Comparison of ENCODE assay signal across 15 mouse cellular contexts in the genomic region with DNA sequence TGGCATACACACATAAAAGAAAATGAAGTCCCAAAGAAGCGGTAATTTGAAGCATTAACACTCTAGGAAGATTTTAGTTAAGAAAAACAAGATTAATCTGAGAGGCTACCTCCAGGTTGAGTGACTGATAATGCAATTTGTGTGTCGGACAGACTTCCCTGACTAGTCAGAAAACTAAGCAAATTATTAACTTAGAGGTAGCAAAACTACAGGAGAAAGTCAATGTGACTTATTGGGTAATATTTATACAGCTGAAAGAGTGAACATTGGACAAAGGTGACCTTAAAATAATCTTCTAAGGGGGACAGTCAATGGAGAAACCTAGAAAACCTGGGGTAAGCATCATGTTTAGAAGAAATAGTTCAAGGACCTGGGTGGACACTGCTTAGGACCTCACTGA. TPM values are rescaled to one million over a fixed set of nuclear protein-coding genes. Genes with fewer than 3 reads are reported as not detected.
"Had no signal": no experiment of that assay in that cellular context is flagged by ENCODE, and none has a peak within 500 bp of the region (broad histone marks: within the 10 kb centered on the region; RNA-seq: fewer than 3 reads in every experiment).

No protein-coding gene starts in this region.

- H3K4me2 ChIP-seq: limb, embryonic 15.5 days; lung, embryonic 15.5 days; midbrain, embryonic 11.5 days; midbrain, embryonic 15.5 days; neural tube, embryonic 12.5 days had no signal

- H3K27ac ChIP-seq: limb, embryonic 15.5 days; lung, embryonic 15.5 days; macrophage; midbrain, embryonic 15.5 days; neural tube, embryonic 12.5 days had no signal

- H3K9ac ChIP-seq: limb, embryonic 15.5 days; lung, embryonic 15.5 days; midbrain, embryonic 15.5 days; neural tube, embryonic 12.5 days had no signal

- H3K27me3 ChIP-seq: limb, embryonic 15.5 days; lung, embryonic 15.5 days; midbrain, embryonic 15.5 days; neural tube, embryonic 12.5 days had no signal

- H3K36me3 ChIP-seq: limb, embryonic 15.5 days; lung, embryonic 15.5 days; midbrain, embryonic 15.5 days; neural tube, embryonic 12.5 days had no signal

- H3K4me3 ChIP-seq: limb, embryonic 15.5 days; lung, embryonic 15.5 days; megakaryocyte, embryonic 14.5 days; midbrain, embryonic 15.5 days; neural tube, embryonic 12.5 days had no signal

- H3K4me1 ChIP-seq: lung, embryonic 15.5 days; midbrain, embryonic 15.5 days had no signal

- DNase-seq: layer of hippocampus, adult 9-11 months; layer of hippocampus, postnatal 36 days; lung, postnatal 14 days; thymus, postnatal 4 days had no signal

- H3K9me3 ChIP-seq: limb, embryonic 15.5 days; lung, embryonic 15.5 days; midbrain, embryonic 15.5 days; neural tube, embryonic 12.5 days had no signal

- ATAC-seq: hindbrain, embryonic 16.5 days; inflammation-experienced regulatory T-cells, adult 6 months; midbrain, embryonic 15.5 days had no signal

RNA-seq across cellular contexts. Expression of a gene that starts 60.0 kb away (rescaled TPM):
- total RNA-seq: monocyte, adult 5-6 weeks; neutrophil, adult 5-6 weeks had no signal
- polyA plus RNA-seq: inflammation-experienced regulatory T-cells, adult 6 months; macrophage had no signal
